Mouse (Mus musculus): Measurements from ENCODE around the gene Slc29a3.

Gene Slc29a3

GRCm38 (mm10) chr10:60742942-60743341, 9.7 kb downstream of the Slc29a3 start:
- ChIA-PET CTCF (interaction anchor here in 2 of 4 experiments (0.6 to 2.0 kb wide), 3 partner anchors 10 to 327 kb away, joined by 3 to 7 read pairs (median 4); partner anchors contain the start of gene Slc29a3 (in 1 of the 2)), POLR2A (interaction anchor here in 2 of 4 experiments (3.1 to 3.8 kb wide), 2 partner anchors 9 to 10 kb away, joined by 9 to 24 read pairs; partner anchors contain the start of gene Slc29a3 (in 2 of the 2))

GRCm38 (mm10) chr10:60742296-60742695, 10.3 kb downstream of the Slc29a3 start:
- POLR2A ChIA-PET, result interaction anchor here in 3 of 4 experiments (1.0 to 3.8 kb wide), 8 partner anchors 10 to 87 kb away, joined by 3 to 24 read pairs (median 5); partner anchors contain the start of gene Slc29a3 (in 3 of the 3)
- CTCF ChIA-PET, result interaction anchor here in 2 of 4 experiments (0.6 to 1.9 kb wide), 4 partner anchors 18 to 496 kb away, joined by 3 to 4 read pairs (median 4); no protein-coding TSS in a partner anchor

- ChIA-PET CTCF (interaction anchor here in 2 of 4 experiments (0.6 to 1.9 kb wide), 8 partner anchors 9 to 495 kb away, joined by 3 to 11 read pairs (median 4); partner anchors contain the start of gene Slc29a3 (in 1 of the 2)), POLR2A (interaction anchor here in 3 of 4 experiments (0.6 to 3.8 kb wide), 16 partner anchors 11 to 1338 kb away, joined by 3 to 24 read pairs (median 4); partner anchors contain the start of genes Slc29a3 (in 3 of the 3) and Pla2g12b (in 1 of the 3))
Observed at GRCm38 (mm10) chr10:60741435-60741834, 11.2 kb downstream of the Slc29a3 start.

- POLR2A ChIA-PET, result interaction anchor here in 2 of 4 experiments (1.2 to 3.0 kb wide), 4 partner anchors 11 to 15 kb away, joined by 3 to 13 read pairs (median 9); partner anchors contain the start of gene Slc29a3 (in 1 of the 2)
- CTCF ChIA-PET, result no interaction called here
Observed at GRCm38 (mm10) chr10:60739619-60740363, 12.8 kb downstream of the Slc29a3 start.

- CTCF ChIA-PET, result interaction anchor here in 3 of 4 experiments (0.6 to 1.1 kb wide), 7 partner anchors 14 to 424 kb away, joined by 3 to 10 read pairs (median 4); partner anchors contain the start of gene Slc29a3 (in 1 of the 3)
- POLR2A ChIA-PET, result interaction anchor here (0.6 to 3.0 kb wide), 10 partner anchors 8 to 1309 kb away, joined by 3 to 13 read pairs (median 4); partner anchors contain the start of gene Slc29a3 (in 1 of the 4)
Observed at GRCm38 (mm10) chr10:60737886-60738640, 14.5 kb downstream of the Slc29a3 start.

- ChIA-PET POLR2A (interaction anchor here in 3 of 4 experiments (0.6 to 3.0 kb wide), 7 partner anchors 10 to 47 kb away, joined by 3 to 13 read pairs (median 4); partner anchors contain the start of gene Slc29a3 (in 2 of the 3)), CTCF (interaction anchor here in 2 of 4 experiments (0.5 to 1.1 kb wide), 4 partner anchors 14 to 40 kb away, joined by 3 to 4 read pairs (median 4); partner anchors contain the start of gene Slc29a3 (in 1 of the 2))
Observed at GRCm38 (mm10) chr10:60737169-60737728, 15.3 kb downstream of the Slc29a3 start.

- POLR2A ChIA-PET, result interaction anchor here in 2 of 4 experiments (0.6 to 1.8 kb wide), 3 partner anchors 9 to 17 kb away, joined by 3 to 6 read pairs (median 5); partner anchors contain the start of gene Slc29a3 (in 1 of the 2)
- CTCF ChIA-PET, result interaction anchor here in 1 of 4 experiments (1.5 to 2.3 kb wide), 2 partner anchors 12 to 17 kb away, joined by 3 to 8 read pairs; partner anchors contain the start of gene Slc29a3
Observed at GRCm38 (mm10) chr10:60735737-60736136, 16.9 kb downstream of the Slc29a3 start.

- POLR2A ChIA-PET, result interaction anchor here (0.6 to 1.2 kb wide), 6 partner anchors 10 to 95 kb away, joined by 3 to 6 read pairs (median 3); partner anchors contain the start of gene Slc29a3 (in 1 of the 4)
- CTCF ChIA-PET, result interaction anchor here in 2 of 4 experiments (0.6 to 0.7 kb wide), 3 partner anchors 318 to 472 kb away, joined by 3 to 6 read pairs (median 4); no protein-coding TSS in a partner anchor
Observed at GRCm38 (mm10) chr10:60733471-60733870, 19.1 kb downstream of the Slc29a3 start.

- ChIA-PET CTCF (no interaction called here), POLR2A (interaction anchor here in 1 of 4 experiments (1.0 kb wide), 1 partner anchor 20 kb away, joined by 5 read pairs; the partner anchor contains the start of gene Slc29a3)
Observed at GRCm38 (mm10) chr10:60732397-60732861, 20.2 kb downstream of the Slc29a3 start.

- POLR2A ChIA-PET, result no interaction called here
- CTCF ChIA-PET, result interaction anchor here in 1 of 4 experiments (0.6 kb wide), 1 partner anchor 60 kb away, joined by 3 read pairs; no protein-coding TSS in a partner anchor
Observed at GRCm38 (mm10) chr10:60731742-60732141, 20.9 kb downstream of the Slc29a3 start.

- POLR2A ChIA-PET, result interaction anchor here in 3 of 4 experiments (0.6 to 4.9 kb wide), 13 partner anchors 11 to 1686 kb away, joined by 3 to 21 read pairs (median 3); partner anchors contain the start of gene Slc29a3 (in 3 of the 3)
- CTCF ChIA-PET, result interaction anchor here (0.6 to 4.4 kb wide), 7 partner anchors 26 to 612 kb away, joined by 3 to 31 read pairs (median 4); partner anchors contain the start of gene Slc29a3 (in 1 of the 4)
Observed at GRCm38 (mm10) chr10:60727301-60727700, 25.3 kb downstream of the Slc29a3 start.

GRCm38 (mm10) chr10:60726896-60727295, 25.7 kb downstream of the Slc29a3 start:
- POLR2A ChIA-PET, result interaction anchor here in 3 of 4 experiments (0.6 to 4.9 kb wide), 12 partner anchors 10 to 1686 kb away, joined by 3 to 21 read pairs (median 4); partner anchors contain the start of gene Slc29a3 (in 3 of the 3)

GRCm38 (mm10) chr10:60724496-60724895, 28.1 kb downstream of the Slc29a3 start:
- ChIA-PET POLR2A (interaction anchor here in 3 of 4 experiments (0.5 to 4.9 kb wide), 12 partner anchors 12 to 277 kb away, joined by 3 to 21 read pairs (median 4); partner anchors contain the start of gene Slc29a3 (in 3 of the 3)), CTCF (interaction anchor here (0.6 to 4.4 kb wide), 10 partner anchors 11 to 424 kb away, joined by 3 to 31 read pairs (median 4); partner anchors contain the start of gene Slc29a3 (in 1 of the 4))

More at GRCm38 (mm10) chr10:60726896-60727295, 25.7 kb downstream of the Slc29a3 start:
- CTCF ChIA-PET, result interaction anchor here (0.6 to 4.4 kb wide), 5 partner anchors 26 to 612 kb away, joined by 3 to 31 read pairs (median 4); partner anchors contain the start of gene Slc29a3 (in 1 of the 4)

- CTCF ChIA-PET, result interaction anchor here (0.6 to 4.4 kb wide), 28 partner anchors 11 to 1272 kb away, joined by 3 to 31 read pairs (median 4); partner anchors contain the start of gene Slc29a3 (in 2 of the 4)
- POLR2A ChIA-PET, result interaction anchor here (0.6 to 4.9 kb wide), 18 partner anchors 10 to 1559 kb away, joined by 3 to 21 read pairs (median 3); partner anchors contain the start of gene Slc29a3 (in 4 of the 4)
Observed at GRCm38 (mm10) chr10:60723345-60723744, 29.2 kb downstream of the Slc29a3 start.

- ChIA-PET CTCF (interaction anchor here in 3 of 4 experiments (0.6 to 1.6 kb wide), 4 partner anchors 38 to 1466 kb away, joined by 3 to 6 read pairs (median 3); no protein-coding TSS in a partner anchor), POLR2A (interaction anchor here in 2 of 4 experiments (0.7 to 1.6 kb wide), 2 partner anchors 72 to 661 kb away, joined by 3 to 4 read pairs; partner anchors contain the start of gene Pald1 (in 1 of the 2))
Observed at GRCm38 (mm10) chr10:60721640-60722039, 31.0 kb downstream of the Slc29a3 start.

- ChIA-PET CTCF (interaction anchor here in 3 of 4 experiments (0.6 to 1.6 kb wide), 6 partner anchors 24 to 428 kb away, joined by 3 to 8 read pairs (median 4); partner anchors contain the start of genes Cdh23 (in 1 of the 3) and Slc29a3 (in 1 of the 3)), POLR2A (interaction anchor here in 2 of 4 experiments (0.6 to 1.6 kb wide), 6 partner anchors 8 to 767 kb away, joined by 3 to 6 read pairs (median 3); no protein-coding TSS in a partner anchor)
Observed at GRCm38 (mm10) chr10:60720461-60720860, 32.1 kb downstream of the Slc29a3 start.

Measured in embryonic stem cell, embryonic (primary cell).